Mouse (Mus musculus): ENCODE results near the gene Lsm10. TPM values are rescaled to one million over a fixed set of nuclear protein-coding genes. Genes with fewer than 3 reads are reported as not detected.

Lsm10 gene
- polyA plus RNA-seq, 1 experiment from 2014 or later = 54.1 TPM

GRCm38 (mm10) chr4:126120506-126120905 is 24.1 kb downstream of the Lsm10 start:
- Histone ChIP-seq H3K27me3 (replicated peaks; ENCODE audit: control insufficient read depth, insufficient read depth, low read length) (no peaks in the 10 kb centered on the region), H3K27ac (replicated peaks; ENCODE audit: low read depth, low read length) (no peak overlapping the region), H3K4me3 (ENCODE audit: low read depth, low read length) (no peak overlapping the region), H3K9ac (ENCODE audit: low read depth, low read length) (no peak overlapping the region), H3K9me3 (ENCODE audit: control insufficient read depth, low read length) (peaks cover 10% of the 10 kb centered on the region; the same call in 1 of the 2 replicates), H3K4me2 (ENCODE audit: low read depth, low read length) (no peak overlapping the region), H3K36me3 (ENCODE audit: control insufficient read depth, insufficient read depth, low read length) (peaks cover 15% of the 10 kb centered on the region), H3K4me1 (ENCODE audit: control insufficient read depth, insufficient read depth, low read length) (no peaks in the 10 kb centered on the region)
- no peak for ATAC-seq (ENCODE audit: low read depth)
- DNase-seq (ENCODE audit: low spot score) = no peak
- WGBS = 84% methylated on average over 2 of the region's 2 CpGs

DNA sequence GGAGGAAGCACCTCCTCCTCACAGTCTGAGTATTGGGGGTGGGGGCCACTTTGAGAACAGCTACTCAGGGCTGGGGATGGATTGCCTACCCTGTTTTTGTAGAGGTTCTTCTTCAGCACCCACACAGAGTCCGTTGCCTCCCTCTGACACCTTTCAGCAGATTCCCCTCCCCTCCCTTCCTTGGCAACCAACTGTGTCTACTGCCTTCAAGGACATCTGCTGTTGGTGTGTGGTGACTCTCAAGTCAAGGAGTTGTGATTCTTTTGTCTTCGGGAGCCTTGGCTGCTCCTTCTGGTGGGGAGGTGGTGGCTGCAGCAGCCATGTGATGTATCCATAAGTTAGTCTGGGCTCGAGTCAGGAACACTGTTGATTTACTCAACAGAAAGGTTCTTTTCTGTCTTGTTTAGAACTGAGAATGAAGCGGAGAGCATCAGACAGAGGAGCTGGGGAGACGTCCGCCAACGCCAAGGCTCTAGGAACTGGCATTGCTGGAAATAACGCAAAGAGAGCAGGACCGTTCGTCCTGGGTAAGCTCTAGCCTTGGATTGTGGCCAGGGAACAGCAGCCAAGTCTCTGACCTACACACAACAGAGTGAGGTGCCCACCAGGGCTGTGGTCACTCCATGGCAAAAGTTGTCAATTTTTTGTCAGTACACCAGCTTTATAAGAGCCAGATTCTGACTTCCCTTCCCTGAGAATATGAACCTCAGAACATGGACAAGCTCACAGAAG is 27.1 kb downstream of the Lsm10 start:
- Histone ChIP-seq H3K9ac (ENCODE audit: low read depth, low read length) (no peak overlapping the region), H3K36me3 (ENCODE audit: control insufficient read depth, insufficient read depth, low read length) (peaks cover 37% of the 10 kb centered on the region), H3K27ac (replicated peaks; ENCODE audit: low read depth, low read length) (no peak overlapping the region), H3K4me3 (ENCODE audit: low read depth, low read length) (no peak overlapping the region), H3K27me3 (replicated peaks; ENCODE audit: control insufficient read depth, insufficient read depth, low read length) (no peaks in the 10 kb centered on the region), H3K4me1 (ENCODE audit: control insufficient read depth, insufficient read depth, low read length) (no peaks in the 10 kb centered on the region), H3K4me2 (ENCODE audit: low read depth, low read length) (no peak overlapping the region), H3K9me3 (ENCODE audit: control insufficient read depth, low read length) (peaks cover 10% of the 10 kb centered on the region; the same call in 1 of the 2 replicates)
- no peak for ATAC-seq (ENCODE audit: low read depth)
- no peak for DNase-seq (ENCODE audit: low spot score)
- 92% methylated on average over 10 of the region's 10 CpGs for WGBS

DNA sequence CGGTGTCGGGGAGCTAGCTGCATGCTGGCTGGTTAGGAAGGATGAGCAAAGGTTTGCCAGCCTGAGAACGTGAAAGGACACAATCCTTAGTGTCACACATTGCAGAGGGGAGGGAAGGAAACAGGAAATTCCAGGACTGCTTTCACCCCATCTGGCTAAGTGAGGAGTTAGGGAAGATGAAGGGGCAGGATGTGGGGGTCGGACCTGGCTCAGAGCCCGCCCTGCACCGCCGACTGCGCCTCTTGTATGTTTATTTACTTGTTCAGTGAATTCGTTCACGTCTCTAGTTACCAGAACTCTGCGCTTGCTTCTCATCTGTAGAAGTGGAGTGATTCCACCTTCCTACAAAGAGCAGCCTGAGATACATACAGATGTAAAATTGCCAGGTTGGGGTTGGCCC is 34.1 kb downstream of the Lsm10 start:
- Histone ChIP-seq H3K9ac (ENCODE audit: low read depth, low read length) (no peak overlapping the region), H3K27me3 (replicated peaks; ENCODE audit: control insufficient read depth, insufficient read depth, low read length) (no peaks in the 10 kb centered on the region), H3K4me3 (ENCODE audit: low read depth, low read length) (no peak overlapping the region), H3K36me3 (ENCODE audit: control insufficient read depth, insufficient read depth, low read length) (peaks cover 65% of the 10 kb centered on the region), H3K4me1 (ENCODE audit: control insufficient read depth, insufficient read depth, low read length) (peaks cover 35% of the 10 kb centered on the region), H3K9me3 (ENCODE audit: control insufficient read depth, low read length) (no peaks in the 10 kb centered on the region), H3K4me2 (ENCODE audit: low read depth, low read length) (no peak overlapping the region), H3K27ac (replicated peaks; ENCODE audit: low read depth, low read length) (peak overlapping the region; percentile 90)
- peak; percentile 78 for DNase-seq (ENCODE audit: low spot score)
- ATAC-seq (ENCODE audit: low read depth) = peak; percentile 20; the same call in 1 of the 2 replicates
- WGBS = 31% methylated on average over 11 of the region's 11 CpGs

- DNase-seq (ENCODE audit: low spot score) (peak; percentile 61), ATAC-seq (ENCODE audit: low read depth) (peak; percentile 47; the same call in 1 of the 2 replicates)
- H3K36me3 ChIP-seq (ENCODE audit: control insufficient read depth, insufficient read depth, low read length) = peaks cover 64% of the 10 kb centered on the region
Observed at GRCm38 (mm10) chr4:126131290-126132121, 35.1 kb downstream of the Lsm10 start.

DNA sequence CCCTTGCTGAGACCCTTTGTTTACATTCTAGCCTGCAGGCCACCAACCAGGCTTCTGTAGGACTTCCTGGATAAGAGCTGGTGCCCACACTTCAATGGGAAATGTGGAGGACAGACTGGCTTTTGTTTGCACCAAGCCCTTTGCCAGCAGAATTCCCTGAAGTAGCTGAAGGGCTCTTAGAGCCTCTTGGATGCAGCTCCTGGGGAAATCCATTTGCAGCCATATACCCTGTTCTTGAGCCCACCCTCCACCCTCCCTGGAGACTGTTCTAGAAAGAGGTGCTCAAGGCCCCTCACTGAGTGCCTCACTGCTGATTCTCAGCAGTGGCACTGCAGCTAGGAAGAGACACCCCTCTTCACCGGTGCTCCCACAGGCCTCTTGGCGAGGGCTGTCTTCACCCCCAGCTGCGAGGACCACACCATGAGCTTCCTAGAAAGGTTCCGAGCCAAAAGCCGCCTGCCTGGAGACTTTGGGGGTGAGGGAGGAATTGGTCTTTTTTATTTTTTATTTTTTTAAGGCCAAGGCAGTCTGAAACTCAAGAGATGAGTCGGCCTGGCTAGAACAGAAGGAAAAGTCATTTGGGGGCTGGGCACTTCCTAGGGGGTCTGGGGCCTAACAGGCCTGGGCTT is 36.3 kb downstream of the Lsm10 start:
- Histone ChIP-seq H3K9me3 (ENCODE audit: control insufficient read depth, low read length) (no peaks in the 10 kb centered on the region), H3K4me3 (ENCODE audit: low read depth, low read length) (no peak overlapping the region), H3K27me3 (replicated peaks; ENCODE audit: control insufficient read depth, insufficient read depth, low read length) (no peaks in the 10 kb centered on the region), H3K4me1 (ENCODE audit: control insufficient read depth, insufficient read depth, low read length) (peaks cover 35% of the 10 kb centered on the region), H3K4me2 (ENCODE audit: low read depth, low read length) (no peak overlapping the region), H3K9ac (ENCODE audit: low read depth, low read length) (peak overlapping the region; percentile 3; the same call in 1 of the 2 replicates), H3K27ac (replicated peaks; ENCODE audit: low read depth, low read length) (peak overlapping the region; percentile 90), H3K36me3 (ENCODE audit: control insufficient read depth, insufficient read depth, low read length) (peaks cover 67% of the 10 kb centered on the region)
- ATAC-seq (ENCODE audit: low read depth) = no peak
- DNase-seq (ENCODE audit: low spot score) = no peak
- 57% methylated on average over 6 of the region's 6 CpGs for WGBS

More at GRCm38 (mm10) chr4:126131290-126132121, 35.1 kb downstream of the Lsm10 start:
- Histone ChIP-seq H3K27ac (replicated peaks; ENCODE audit: low read depth, low read length) (peak overlapping the region; percentile 90), H3K9ac (ENCODE audit: low read depth, low read length) (no peak overlapping the region), H3K4me1 (ENCODE audit: control insufficient read depth, insufficient read depth, low read length) (peaks cover 35% of the 10 kb centered on the region), H3K4me2 (ENCODE audit: low read depth, low read length) (no peak overlapping the region), H3K9me3 (ENCODE audit: control insufficient read depth, low read length) (no peaks in the 10 kb centered on the region), H3K27me3 (replicated peaks; ENCODE audit: control insufficient read depth, insufficient read depth, low read length) (no peaks in the 10 kb centered on the region), H3K4me3 (ENCODE audit: low read depth, low read length) (no peak overlapping the region)
- 40% methylated on average over 10 of the region's 10 CpGs for WGBS

GRCm38 (mm10) chr4:126134236-126134635 is 37.8 kb downstream of the Lsm10 start:
- Histone ChIP-seq H3K27ac (replicated peaks; ENCODE audit: low read depth, low read length) (no peak overlapping the region), H3K9me3 (ENCODE audit: control insufficient read depth, low read length) (no peaks in the 10 kb centered on the region), H3K27me3 (replicated peaks; ENCODE audit: control insufficient read depth, insufficient read depth, low read length) (no peaks in the 10 kb centered on the region), H3K36me3 (ENCODE audit: control insufficient read depth, insufficient read depth, low read length) (peaks cover 67% of the 10 kb centered on the region), H3K4me1 (ENCODE audit: control insufficient read depth, insufficient read depth, low read length) (peaks cover 35% of the 10 kb centered on the region), H3K4me3 (ENCODE audit: low read depth, low read length) (no peak overlapping the region), H3K9ac (ENCODE audit: low read depth, low read length) (no peak overlapping the region), H3K4me2 (ENCODE audit: low read depth, low read length) (no peak overlapping the region)
- WGBS = 87% methylated on average over 4 of the region's 4 CpGs
- DNase-seq (ENCODE audit: low spot score) (no peak), ATAC-seq (ENCODE audit: low read depth) (no peak)

DNA sequence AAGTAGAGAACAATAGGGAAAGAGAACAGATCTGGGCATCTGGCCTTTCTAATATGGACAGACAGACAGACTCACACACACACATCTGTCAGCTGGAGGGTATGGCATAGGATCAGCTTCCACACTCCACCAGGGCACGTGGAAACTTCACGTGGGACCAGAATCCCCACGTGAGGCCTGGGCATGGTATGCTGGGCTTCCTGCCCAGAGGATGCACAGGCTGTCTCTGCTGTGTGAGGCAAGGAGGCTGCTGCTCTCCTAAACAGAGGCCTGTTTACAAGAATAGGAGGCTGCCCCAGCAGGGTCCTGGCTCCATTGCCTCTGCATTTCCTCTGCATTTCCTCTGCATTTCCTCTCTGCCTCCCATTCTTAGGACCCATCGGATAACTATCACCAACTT is 38.2 kb downstream of the Lsm10 start:
- H3K4me2 ChIP-seq (ENCODE audit: low read depth, low read length) = no peak overlapping the region
- no peak overlapping the region for H3K27ac ChIP-seq (replicated peaks; ENCODE audit: low read depth, low read length)
- WGBS = 90% methylated on average over 4 of the region's 4 CpGs
- no peak for ATAC-seq (ENCODE audit: low read depth)
- H3K9me3 ChIP-seq (ENCODE audit: control insufficient read depth, low read length) = no peaks in the 10 kb centered on the region
- H3K36me3 ChIP-seq (ENCODE audit: control insufficient read depth, insufficient read depth, low read length) = peaks cover 67% of the 10 kb centered on the region
- no peak overlapping the region for H3K9ac ChIP-seq (ENCODE audit: low read depth, low read length)
- no peak overlapping the region for H3K4me3 ChIP-seq (ENCODE audit: low read depth, low read length)
- H3K27me3 ChIP-seq (replicated peaks; ENCODE audit: control insufficient read depth, insufficient read depth, low read length) = no peaks in the 10 kb centered on the region
- DNase-seq (ENCODE audit: low spot score) = no peak
- H3K4me1 ChIP-seq (ENCODE audit: control insufficient read depth, insufficient read depth, low read length) = peaks cover 35% of the 10 kb centered on the region

GRCm38 (mm10) chr4:126137773-126138172 is 41.4 kb downstream of the Lsm10 start:
- H3K4me1 ChIP-seq (ENCODE audit: control insufficient read depth, insufficient read depth, low read length) = peaks cover 5% of the 10 kb centered on the region; the same call in 1 of the 2 replicates
- H3K4me3 ChIP-seq (ENCODE audit: low read depth, low read length) = no peak overlapping the region
- no peak overlapping the region for H3K9ac ChIP-seq (ENCODE audit: low read depth, low read length)
- no peak overlapping the region for H3K27ac ChIP-seq (replicated peaks; ENCODE audit: low read depth, low read length)
- no peaks in the 10 kb centered on the region for H3K9me3 ChIP-seq (ENCODE audit: control insufficient read depth, low read length)
- no peak overlapping the region for H3K4me2 ChIP-seq (ENCODE audit: low read depth, low read length)
- no peak for DNase-seq (ENCODE audit: low spot score)
- peaks cover 61% of the 10 kb centered on the region for H3K36me3 ChIP-seq (ENCODE audit: control insufficient read depth, insufficient read depth, low read length)
- H3K27me3 ChIP-seq (replicated peaks; ENCODE audit: control insufficient read depth, insufficient read depth, low read length) = no peaks in the 10 kb centered on the region
- 78% methylated on average over 4 of the region's 4 CpGs for WGBS
- no peak for ATAC-seq (ENCODE audit: low read depth)

Measured in embryonic facial prominence, embryonic 14.5 days (tissue).